Mouse (Mus musculus): ENCODE results near the gene Pom121. TPM values are rescaled to one million over a fixed set of nuclear protein-coding genes. Genes with fewer than 3 reads are reported as not detected.

Gene Pom121
- polyA plus RNA-seq, 1 experiment, result 26.3 TPM

DNA sequence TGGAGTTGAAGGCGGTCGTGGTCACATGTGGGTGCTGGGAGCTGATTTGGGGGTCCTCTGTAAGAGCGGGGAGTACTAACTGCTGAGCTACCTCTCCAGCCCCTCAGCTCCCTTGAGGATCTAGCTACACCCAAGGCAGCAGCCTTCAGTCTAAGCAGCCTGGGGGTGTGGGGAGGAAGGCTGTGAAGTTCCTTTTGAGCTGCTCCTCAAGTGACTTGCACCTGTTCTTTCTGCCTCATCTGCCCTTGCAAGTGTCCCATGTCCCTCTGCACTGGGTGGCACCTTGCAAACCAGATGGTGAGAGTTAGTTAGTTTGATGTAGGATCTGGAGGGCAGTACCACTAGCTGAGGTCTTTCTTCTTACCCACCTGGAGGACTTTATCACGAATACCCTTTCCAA is 13.8 kb upstream of the Pom121 start:
- 81% methylated on average over 4 of the region's 4 CpGs for WGBS
- TF ChIP-seq POLR2A (IDR thresholded peaks at IDR 0.05; ENCODE audit: low read depth, low read length) (no peak), CTCF (IDR thresholded peaks at IDR 0.05; ENCODE audit: extremely low read depth, insufficient read length, insufficient replicate concordance, low read depth, low read length) (no peak)
- Histone ChIP-seq H3K4me1 (ENCODE audit: control insufficient read depth, insufficient read depth, insufficient read length, low read length) (no peaks in the 10 kb centered on the region), H3K4me3 (ENCODE audit: low read depth, low read length) (no peak overlapping the region), H3K27me3 (ENCODE audit: control insufficient read depth, insufficient read depth, low read length) (no peaks in the 10 kb centered on the region), H3K36me3 (ENCODE audit: control insufficient read depth, insufficient read depth, low read length) (no peaks in the 10 kb centered on the region), H3K27ac (ENCODE audit: insufficient read depth, low read depth, low read length) (no peak overlapping the region)

- H3K4me3 ChIP-seq (ENCODE audit: low read depth, low read length), result no peak overlapping the region
- H3K36me3 ChIP-seq (ENCODE audit: control insufficient read depth, insufficient read depth, low read length), result no peaks in the 10 kb centered on the region
- 50% methylated on average over 9 of the region's 9 CpGs for WGBS
- no peak for TF ChIP-seq CTCF (IDR thresholded peaks at IDR 0.05; ENCODE audit: extremely low read depth, insufficient read length, insufficient replicate concordance, low read depth, low read length)
- no peaks in the 10 kb centered on the region for H3K27me3 ChIP-seq (ENCODE audit: control insufficient read depth, insufficient read depth, low read length)
- H3K27ac ChIP-seq (ENCODE audit: insufficient read depth, low read depth, low read length), result no peak overlapping the region
- H3K4me1 ChIP-seq (ENCODE audit: control insufficient read depth, insufficient read depth, insufficient read length, low read length), result no peaks in the 10 kb centered on the region
Observed at GRCm38 (mm10) chr5:135405437-135405836, 11.1 kb upstream of the Pom121 start.

GRCm38 (mm10) chr5:135404623-135405022 is 10.3 kb upstream of the Pom121 start:
- no peaks in the 10 kb centered on the region for H3K4me1 ChIP-seq (ENCODE audit: control insufficient read depth, insufficient read depth, insufficient read length, low read length)
- no peaks in the 10 kb centered on the region for H3K27me3 ChIP-seq (ENCODE audit: control insufficient read depth, insufficient read depth, low read length)
- H3K27ac ChIP-seq (ENCODE audit: insufficient read depth, low read depth, low read length), result no peak overlapping the region
- H3K4me3 ChIP-seq (ENCODE audit: low read depth, low read length), result no peak overlapping the region
- 71% methylated on average over 20 of the region's 20 CpGs for WGBS
- TF ChIP-seq CTCF (IDR thresholded peaks at IDR 0.05; ENCODE audit: extremely low read depth, insufficient read length, insufficient replicate concordance, low read depth, low read length) (no peak), POLR2A (IDR thresholded peaks at IDR 0.05; ENCODE audit: low read depth, low read length) (no peak)
- H3K36me3 ChIP-seq (ENCODE audit: control insufficient read depth, insufficient read depth, low read length), result no peaks in the 10 kb centered on the region

DNA sequence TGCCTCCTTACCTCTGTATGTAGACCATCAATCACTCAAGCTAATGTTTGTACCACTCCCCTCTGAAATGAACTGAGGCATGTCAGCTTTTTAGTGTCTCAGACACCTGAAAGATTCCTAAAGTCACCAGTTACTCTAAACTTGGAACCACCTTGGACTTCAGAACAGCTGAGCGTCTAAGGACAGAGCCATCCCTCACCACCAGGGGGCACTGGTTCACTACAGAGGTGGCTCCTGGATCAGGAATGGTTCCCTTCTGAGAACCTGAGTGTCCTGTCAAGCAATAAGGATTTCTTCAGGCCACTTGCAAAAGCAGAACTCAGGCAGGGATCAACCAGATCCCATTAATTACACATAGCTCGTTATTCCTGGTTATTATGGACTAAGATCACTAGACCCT is 5.9 kb upstream of the Pom121 start:
- 5% methylated on average over 2 of the region's 2 CpGs for WGBS
- TF ChIP-seq CTCF (IDR thresholded peaks at IDR 0.05; ENCODE audit: extremely low read depth, insufficient read length, insufficient replicate concordance, low read depth, low read length) (peak; percentile 87; the same call in 1 of the 2 replicates), POLR2A (IDR thresholded peaks at IDR 0.05; ENCODE audit: low read depth, low read length) (no peak)

DNA sequence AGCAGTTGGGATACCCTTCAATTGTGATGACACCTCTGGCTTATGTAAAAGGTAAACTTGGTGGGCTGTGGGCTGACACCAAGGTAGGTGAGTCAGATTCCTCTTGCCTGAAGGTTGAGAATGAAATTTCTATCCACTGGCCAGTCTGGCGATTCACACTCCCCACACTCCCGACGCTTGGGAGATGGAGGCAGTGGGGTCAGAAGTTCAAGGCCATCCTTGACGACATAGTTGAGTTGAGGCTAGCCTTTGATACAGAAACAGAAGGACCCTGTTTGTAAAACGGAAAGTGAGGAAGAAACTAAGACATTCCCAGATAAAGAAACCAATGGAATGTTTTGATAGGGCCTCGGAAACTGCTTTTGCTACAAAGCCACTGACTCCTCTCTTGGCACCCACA is 5.0 kb upstream of the Pom121 start:
- Histone ChIP-seq H3K27ac (ENCODE audit: insufficient read depth, low read depth, low read length) (no peak overlapping the region), H3K36me3 (ENCODE audit: control insufficient read depth, insufficient read depth, low read length) (no peaks in the 10 kb centered on the region), H3K27me3 (ENCODE audit: control insufficient read depth, insufficient read depth, low read length) (no peaks in the 10 kb centered on the region), H3K4me3 (ENCODE audit: low read depth, low read length) (no peak overlapping the region), H3K4me1 (ENCODE audit: control insufficient read depth, insufficient read depth, insufficient read length, low read length) (0 out of 2 replicates have a peak, but pooled peaks cover 3% of the 10 kb centered on the region)
- no peak for TF ChIP-seq POLR2A (IDR thresholded peaks at IDR 0.05; ENCODE audit: low read depth, low read length)
- 42% methylated on average over 6 of the region's 6 CpGs for whole genome bisulfite sequencing

More for the DNA sequence above, 5.9 kb upstream of the Pom121 start:
- no peak overlapping the region for H3K4me3 ChIP-seq (ENCODE audit: low read depth, low read length)
- no peaks in the 10 kb centered on the region for H3K4me1 ChIP-seq (ENCODE audit: control insufficient read depth, insufficient read depth, insufficient read length, low read length)
- no peaks in the 10 kb centered on the region for H3K36me3 ChIP-seq (ENCODE audit: control insufficient read depth, insufficient read depth, low read length)
- no peaks in the 10 kb centered on the region for H3K27me3 ChIP-seq (ENCODE audit: control insufficient read depth, insufficient read depth, low read length)
- H3K27ac ChIP-seq (ENCODE audit: insufficient read depth, low read depth, low read length), result no peak overlapping the region

- peaks cover 7% of the 10 kb centered on the region for H3K36me3 ChIP-seq (ENCODE audit: control insufficient read depth, insufficient read depth, low read length)
- TF ChIP-seq POLR2A (IDR thresholded peaks at IDR 0.05; ENCODE audit: low read depth, low read length) (no peak), CTCF (IDR thresholded peaks at IDR 0.05; ENCODE audit: extremely low read depth, insufficient read length, insufficient replicate concordance, low read depth, low read length) (no peak)
- 49% methylated on average over 5 of the region's 5 CpGs for WGBS
- no peak overlapping the region for H3K27ac ChIP-seq (ENCODE audit: insufficient read depth, low read depth, low read length)
- H3K4me3 ChIP-seq (ENCODE audit: low read depth, low read length), result no peak overlapping the region
- H3K27me3 ChIP-seq (ENCODE audit: control insufficient read depth, insufficient read depth, low read length), result no peaks in the 10 kb centered on the region
- H3K4me1 ChIP-seq (ENCODE audit: control insufficient read depth, insufficient read depth, insufficient read length, low read length), result 0 out of 2 replicates have a peak, but pooled peaks cover 3% of the 10 kb centered on the region
Observed at GRCm38 (mm10) chr5:135395826-135396225, 1.5 kb upstream of the Pom121 start.

- TF ChIP-seq POLR2A (IDR thresholded peaks at IDR 0.05; ENCODE audit: low read depth, low read length) (no peak), CTCF (IDR thresholded peaks at IDR 0.05; ENCODE audit: extremely low read depth, insufficient read length, insufficient replicate concordance, low read depth, low read length) (no peak)
- H3K27me3 ChIP-seq (ENCODE audit: control insufficient read depth, insufficient read depth, low read length), result no peaks in the 10 kb centered on the region
- peaks cover 78% of the 10 kb centered on the region for H3K36me3 ChIP-seq (ENCODE audit: control insufficient read depth, insufficient read depth, low read length)
- WGBS, result 76% methylated on average over 10 of the region's 10 CpGs
- H3K4me1 ChIP-seq (ENCODE audit: control insufficient read depth, insufficient read depth, insufficient read length, low read length), result no peaks in the 10 kb centered on the region
- H3K4me3 ChIP-seq (ENCODE audit: low read depth, low read length), result no peak overlapping the region
- H3K27ac ChIP-seq (ENCODE audit: insufficient read depth, low read depth, low read length), result no peak overlapping the region
Observed at GRCm38 (mm10) chr5:135383771-135384170, 10.6 kb downstream of the Pom121 start.

- H3K27me3 ChIP-seq (ENCODE audit: control insufficient read depth, insufficient read depth, low read length), result no peaks in the 10 kb centered on the region
- no peaks in the 10 kb centered on the region for H3K4me1 ChIP-seq (ENCODE audit: control insufficient read depth, insufficient read depth, insufficient read length, low read length)
- no peak overlapping the region for H3K4me3 ChIP-seq (ENCODE audit: low read depth, low read length)
- no peak overlapping the region for H3K27ac ChIP-seq (ENCODE audit: insufficient read depth, low read depth, low read length)
- H3K36me3 ChIP-seq (ENCODE audit: control insufficient read depth, insufficient read depth, low read length), result peaks cover 80% of the 10 kb centered on the region
- WGBS, result 89% methylated on average over 7 of the region's 7 CpGs
- no peak for TF ChIP-seq POLR2A (IDR thresholded peaks at IDR 0.05; ENCODE audit: low read depth, low read length)
Observed at GRCm38 (mm10) chr5:135382746-135383145, 11.6 kb downstream of the Pom121 start.

All from small intestine, adult 2 months (tissue).